Mouse (Mus musculus) kidney, embryonic 14.5 days (tissue): ENCODE results near the gene Ms4a10. TPM values are rescaled to one million over a fixed set of nuclear protein-coding genes. Genes with fewer than 3 reads are reported as not detected.

ENCODE experiments used
- ATAC-seq: fragments of 200-750 bp; cut with Nextera tagmentation; 2 replicates; pipeline ENCODE4 v1.8.0; 2017; ENCODE audit warnings: moderate number of reproducible peaks, mild to moderate bottlenecking, moderate TSS enrichment, moderate library complexity; ENCODE audit not compliant: low FRiP score, low TSS enrichment
- H3K27ac ChIP-seq: fragments of 300-500 bp; sonication (generic); 2 replicates; pipeline ENCODE4 v1.5.1; 2014; ENCODE audit warnings: low read depth, mild to moderate bottlenecking, low read length, moderate library complexity, mixed read lengths
- H3K27me3 ChIP-seq: fragments of 300-500 bp; sonication (generic); 2 replicates; pipeline ENCODE4 v1.6.1; 2014; ENCODE audit warnings: mild to moderate bottlenecking, low read length; ENCODE audit not compliant: control insufficient read depth, insufficient read depth
- H3K36me3 ChIP-seq: fragments of 300-500 bp; sonication (generic); 2 replicates; pipeline ENCODE4 v1.6.1; 2014; ENCODE audit warnings: low read length, mixed read lengths; ENCODE audit not compliant: control insufficient read depth, insufficient read depth
- H3K4me1 ChIP-seq: fragments of 300-500 bp; sonication (generic); 2 replicates; pipeline ENCODE4 v1.6.1; 2014; ENCODE audit warnings: low read length, mixed read lengths; ENCODE audit not compliant: control insufficient read depth, insufficient read depth
- H3K4me2 ChIP-seq: fragments of 300-500 bp; sonication (generic); replicated peaks from 2 replicates; pipeline ENCODE4 v1.6.1; 2014; ENCODE audit warnings: low read depth, mild to moderate bottlenecking, low read length
- H3K4me3 ChIP-seq: fragments of 300-500 bp; sonication (generic); 2 replicates; pipeline ENCODE4 v1.5.1; 2014; ENCODE audit warnings: mild to moderate bottlenecking, low read length
- H3K9ac ChIP-seq: fragments of 300-500 bp; sonication (generic); 2 replicates; pipeline ENCODE4 v1.6.1; 2014; ENCODE audit warnings: low read depth, mild to moderate bottlenecking, low read length, moderate library complexity
- H3K9me3 ChIP-seq: fragments of 300-500 bp; sonication (generic); 2 replicates; pipeline ENCODE4 v1.6.1; 2016; ENCODE audit warnings: low read length; ENCODE audit not compliant: control insufficient read depth
- WGBS: fragments of 180-500 bp; shearing (Covaris S2); extraction: QIAGEN DNeasy Blood & Tissue Kit; methylation state at CpG from one replicate; pipeline ENCODE4 v1.1.7; 2014; 5-methylcytosine and 5-hydroxymethylcytosine counted together
- polyA plus RNA-seq: library from polyadenylated mRNA; unstranded; fragments of >200 nt; fragmentation: Nextera tagmentation; extraction: Ambion mirVana; gene quantifications from 2 replicates; pipeline ENCODE4 v1.2.1, GENCODE M21; 2014

The Ms4a10 gene
- polyA plus RNA-seq, 1 experiment from 2014 or later: not detected

- 0 out of 2 replicates have a peak, but pooled peaks cover 3% of the 10 kb centered on the region for H3K4me1 ChIP-seq
- H3K36me3 ChIP-seq: peaks cover 5% of the 10 kb centered on the region; the same call in 1 of the 2 replicates
- no peak within 1 kb of the TSS for H3K9ac ChIP-seq
- H3K27ac ChIP-seq: no peak within 1 kb of the TSS
- H3K9me3 ChIP-seq: no peaks in the 10 kb centered on the region
- WGBS: 39% methylated on average over 5 of the region's 5 CpGs
- H3K4me3 ChIP-seq: no peak within 1 kb of the TSS
- H3K4me2 ChIP-seq: no peak within 1 kb of the TSS
- no peak for ATAC-seq
- no peaks in the 10 kb centered on the region for H3K27me3 ChIP-seq
Measured at GRCm38 (mm10) chr19:10937110-10937563, 37.3 kb downstream of the Ms4a10 start, which contains the start of gene Ptgdr2. Gene Ptgdr2 (plus strand): TSS chr19:10937160.

- Histone ChIP-seq H3K4me3 (no peak overlapping the region), H3K4me2 (no peak overlapping the region), H3K27me3 (no peaks in the 10 kb centered on the region), H3K9me3 (no peaks in the 10 kb centered on the region), H3K9ac (no peak overlapping the region), H3K36me3 (no peaks in the 10 kb centered on the region), H3K27ac (no peak overlapping the region), H3K4me1 (0 out of 2 replicates have a peak, but pooled peaks cover 3% of the 10 kb centered on the region)
- no peak for ATAC-seq
- 86% methylated on average over 5 of the region's 5 CpGs for WGBS
Measured at GRCm38 (mm10) chr19:10936077-10936476, 38.4 kb downstream of the Ms4a10 start.

- WGBS: 61% methylated on average over 5 of the region's 5 CpGs
- H3K27me3 ChIP-seq: no peaks in the 10 kb centered on the region
- no peak overlapping the region for H3K9ac ChIP-seq
- no peak overlapping the region for H3K4me2 ChIP-seq
- H3K9me3 ChIP-seq: no peaks in the 10 kb centered on the region
- H3K27ac ChIP-seq: no peak overlapping the region
- H3K4me3 ChIP-seq: no peak overlapping the region
- H3K36me3 ChIP-seq: no peaks in the 10 kb centered on the region
- ATAC-seq: no peak
- no peaks in the 10 kb centered on the region for H3K4me1 ChIP-seq
Measured at GRCm38 (mm10) chr19:10935029-10935428, 39.4 kb downstream of the Ms4a10 start.

- Histone ChIP-seq H3K4me2 (no peak overlapping the region), H3K27ac (no peak overlapping the region), H3K9me3 (no peaks in the 10 kb centered on the region), H3K36me3 (no peaks in the 10 kb centered on the region), H3K4me3 (no peak overlapping the region), H3K9ac (no peak overlapping the region), H3K4me1 (peaks cover 8% of the 10 kb centered on the region; the same call in 1 of the 2 replicates), H3K27me3 (no peaks in the 10 kb centered on the region)
- ATAC-seq: no peak
- 66% methylated on average over 2 of the region's 2 CpGs for WGBS
Measured at GRCm38 (mm10) chr19:10930641-10931040, 43.8 kb downstream of the Ms4a10 start.

- no peak overlapping the region for H3K4me2 ChIP-seq
Measured at GRCm38 (mm10) chr19:10926666-10927065, 47.8 kb downstream of the Ms4a10 start.

GRCm38 (mm10) chr19:10926123-10926621 lies 48.3 kb downstream of the Ms4a10 start:
- peaks cover 15% of the 10 kb centered on the region for H3K4me1 ChIP-seq
- no peak overlapping the region for H3K4me3 ChIP-seq
- H3K27me3 ChIP-seq: no peaks in the 10 kb centered on the region
- ATAC-seq: peak; percentile 65
- no peaks in the 10 kb centered on the region for H3K9me3 ChIP-seq
- no peaks in the 10 kb centered on the region for H3K36me3 ChIP-seq
- H3K9ac ChIP-seq: no peak overlapping the region
- no peak overlapping the region for H3K4me2 ChIP-seq
- 19% methylated on average over 6 of the region's 6 CpGs for WGBS
- H3K27ac ChIP-seq: peak overlapping the region; percentile 63; the same call in 1 of the 2 replicates

More at GRCm38 (mm10) chr19:10926666-10927065, 47.8 kb downstream of the Ms4a10 start:
- no peak overlapping the region for H3K9ac ChIP-seq
- H3K9me3 ChIP-seq: no peaks in the 10 kb centered on the region
- no peak for ATAC-seq
- no peaks in the 10 kb centered on the region for H3K36me3 ChIP-seq
- H3K4me3 ChIP-seq: no peak overlapping the region
- H3K27me3 ChIP-seq: no peaks in the 10 kb centered on the region
- peak overlapping the region; percentile 63; the same call in 1 of the 2 replicates for H3K27ac ChIP-seq
- peaks cover 15% of the 10 kb centered on the region for H3K4me1 ChIP-seq
- WGBS: 38% methylated on average over 4 of the region's 4 CpGs

GRCm38 (mm10) chr19:10924220-10924619 lies 50.2 kb downstream of the Ms4a10 start:
- no peak overlapping the region for H3K4me2 ChIP-seq
- H3K27me3 ChIP-seq: no peaks in the 10 kb centered on the region
- 26% methylated on average over 4 of the region's 4 CpGs for WGBS
- no peak for ATAC-seq
- H3K9me3 ChIP-seq: no peaks in the 10 kb centered on the region
- no peak overlapping the region for H3K4me3 ChIP-seq
- H3K36me3 ChIP-seq: no peaks in the 10 kb centered on the region
- peaks cover 15% of the 10 kb centered on the region for H3K4me1 ChIP-seq
- 0 out of 2 replicates have a peak overlapping the region, but pooled peaks have one; percentile 2 for H3K27ac ChIP-seq
- no peak overlapping the region for H3K9ac ChIP-seq

GRCm38 (mm10) chr19:10921058-10921457 lies 53.4 kb downstream of the Ms4a10 start:
- ATAC-seq: no peak
- H3K27ac ChIP-seq: no peak overlapping the region
- H3K4me2 ChIP-seq: no peak overlapping the region
- WGBS: 78% methylated on average over 3 of the region's 3 CpGs
- no peak overlapping the region for H3K4me3 ChIP-seq
- H3K9me3 ChIP-seq: no peaks in the 10 kb centered on the region
- peaks cover 10% of the 10 kb centered on the region for H3K4me1 ChIP-seq
- no peaks in the 10 kb centered on the region for H3K27me3 ChIP-seq
- H3K9ac ChIP-seq: no peak overlapping the region
- H3K36me3 ChIP-seq: no peaks in the 10 kb centered on the region

- Histone ChIP-seq H3K4me3 (no peak within 1 kb of the TSS), H3K27ac (no peak within 1 kb of the TSS), H3K9me3 (no peaks in the 10 kb centered on the region), H3K4me2 (no peak within 1 kb of the TSS), H3K36me3 (no peaks in the 10 kb centered on the region), H3K4me1 (peaks cover 7% of the 10 kb centered on the region), H3K9ac (no peak within 1 kb of the TSS), H3K27me3 (no peaks in the 10 kb centered on the region)
- 71% methylated on average over 2 of the region's 2 CpGs for WGBS
- no peak for ATAC-seq
Measured at GRCm38 (mm10) chr19:10920532-10920931, 53.9 kb downstream of the Ms4a10 start, which contains the start of gene Zp1. Gene Zp1 (minus strand): TSS chr19:10920632.
